Mouse (Mus musculus): Measurements from ENCODE around the gene Kcns1.

GRCm38 (mm10) chr2:164180770-164181169, 9.9 kb upstream of the Kcns1 start:
- no peak for TF ChIP-seq CTCF (IDR thresholded peaks at IDR 0.05; ENCODE audit: borderline replicate concordance, insufficient read depth, low read depth, low read length)
- TF ChIP-seq POLR2A (IDR thresholded peaks at IDR 0.05; ENCODE audit: borderline replicate concordance, insufficient read depth, low read length) = no peak
